ENCODE assay signal across 9 mouse cellular contexts in genomic region chr2:32404663-32405062, GRCm38 (mm10). TPM values are rescaled to one million over a fixed set of nuclear protein-coding genes. Genes with fewer than 3 reads are reported as not detected.
DNase-seq lines count a peak whose midpoint lies in the region; ATAC-seq and TF ChIP-seq lines count a peak whose summit lies in the region.
"Had no signal": no experiment of that assay in that cellular context is flagged by ENCODE, and none has a peak within 500 bp of the region (broad histone marks: within the 10 kb centered on the region; RNA-seq: fewer than 3 reads in every experiment).

No protein-coding gene starts in this region.

- ATAC-seq in limb, embryonic 14.5 days (ENCODE audit: low FRiP score, low read depth) = no peak

- H3K4me2 ChIP-seq in limb, embryonic 14.5 days (replicated peaks; ENCODE audit: low read depth, low read length, severe bottlenecking) = no peak overlapping the region
- H3K4me2 ChIP-seq: embryonic facial prominence, embryonic 12.5 days had no signal

- no peak overlapping the region for H3K27ac ChIP-seq in kidney, adult 2 months (ENCODE audit: insufficient read depth, low read depth, low read length)
- no peak overlapping the region for H3K27ac ChIP-seq in limb, embryonic 14.5 days (replicated peaks; ENCODE audit: low read depth, low read length)
- H3K27ac ChIP-seq: embryonic facial prominence, embryonic 12.5 days had no signal

- H3K27me3 ChIP-seq in kidney, adult 2 months (replicated peaks; ENCODE audit: control insufficient read depth, insufficient read depth, low read length) = no peaks in the 10 kb centered on the region
- no peaks in the 10 kb centered on the region for H3K27me3 ChIP-seq in limb, embryonic 14.5 days (ENCODE audit: control insufficient read depth, insufficient read depth, low read length)
- H3K27me3 ChIP-seq: embryonic facial prominence, embryonic 12.5 days had no signal

- no peaks in the 10 kb centered on the region for H3K9me3 ChIP-seq in limb, embryonic 14.5 days (ENCODE audit: control insufficient read depth, low read length)
- H3K9me3 ChIP-seq: embryonic facial prominence, embryonic 12.5 days had no signal

- peak; percentile 100 for TF ChIP-seq CTCF in kidney, adult 2 months (conservative IDR thresholded peaks at IDR 0.05; ENCODE audit: insufficient read depth, insufficient read length, low read depth, low read length)

- TF ChIP-seq POLR2A in kidney, adult 2 months (IDR thresholded peaks at IDR 0.05; ENCODE audit: low read depth, low read length) = no peak
- TF ChIP-seq POLR2A in limb, embryonic 14.5 days (IDR thresholded peaks at IDR 0.05; ENCODE audit: borderline replicate concordance, extremely low read depth, insufficient read depth, insufficient read length) = no peak

- intact Hi-C loops in gastrocnemius, postnatal 14 days (cut with DNase I; ENCODE audit: low total_unique reads) = no loop called here

- H3K4me1 ChIP-seq in kidney, adult 2 months (ENCODE audit: control insufficient read depth, insufficient read depth, low read length) = peaks cover 23% of the 10 kb centered on the region
- H3K4me1 ChIP-seq in limb, embryonic 14.5 days (ENCODE audit: control insufficient read depth, insufficient read depth, low read length) = peaks cover 13% of the 10 kb centered on the region

- no peak overlapping the region for H3K9ac ChIP-seq in limb, embryonic 14.5 days (ENCODE audit: low read depth, low read length, severe bottlenecking)

- peaks cover 1% of the 10 kb centered on the region; the same call in 1 of the 2 replicates for H3K36me3 ChIP-seq in kidney, adult 2 months (ENCODE audit: control insufficient read depth, insufficient read depth, low read length)
- peaks cover 34% of the 10 kb centered on the region for H3K36me3 ChIP-seq in limb, embryonic 14.5 days (ENCODE audit: control insufficient read depth, insufficient read depth, low read length)

- WGBS in kidney, adult 2 months = 20% methylated on average over 2 of the region's 2 CpGs
- WGBS in limb, embryonic 14.5 days = 34% methylated on average over 2 of the region's 2 CpGs

- peak; percentile 97 for DNase-seq in 416B (ENCODE audit: low read depth)
- peak; percentile 90 for DNase-seq in adrenal gland, adult 2 months
- DNase-seq in embryo, embryonic 10.5 days (ENCODE audit: low spot score) = peak; percentile 100
- DNase-seq in gastrocnemius, postnatal 14 days = peak; percentile 92
- DNase-seq in kidney, adult 2 months = peak; percentile 97
- DNase-seq in limb, embryonic 14.5 days (ENCODE audit: low spot score) = peak; percentile 97
- peak; percentile 92 to 95 for DNase-seq in natural killer cell, adult 2 months (ENCODE audit: low spot score in 2 of 2)
- DNase-seq in spleen, postnatal 4 days (ENCODE audit: low spot score in 2 of 2) = peak; percentile 93 to 99

- H3K4me3 ChIP-seq in kidney, adult 2 months (ENCODE audit: insufficient read depth, low read depth, low read length) = no peak overlapping the region
- no peak overlapping the region for H3K4me3 ChIP-seq in limb, embryonic 14.5 days (replicated peaks; ENCODE audit: low read length)
- H3K4me3 ChIP-seq: embryonic facial prominence, embryonic 12.5 days had no signal

RNA-seq across cellular contexts. Expression of gene Ptges2, which starts 9.0 kb away (rescaled TPM):
- total RNA-seq in adrenal gland, adult 2 months (2021) = 10 to 100 TPM; 55.3 to 69.6 TPM
- polyA plus RNA-seq in adrenal gland, adult 2 months (2012; rRNA removed) = 35.6 and 50.7 TPM in 2 replicates
- 10 to 100 TPM; 41.3 to 43.2 TPM for total RNA-seq in gastrocnemius, postnatal 14 days (2021)
- polyA plus RNA-seq in kidney, adult 2 months (2012; rRNA removed) = 69.7 and 80.6 TPM in 2 replicates
- 29.3 and 30.5 TPM in 2 replicates for polyA plus RNA-seq in limb, embryonic 14.5 days (2012; rRNA removed)
- 26.5 and 30.3 TPM in 2 replicates for polyA plus RNA-seq in limb, embryonic 14.5 days (2014; fragmentation: Nextera tagmentation; extraction: Ambion mirVana)

RNA-seq across cellular contexts. Expression of gene Lcn2, which starts 16.6 kb away (rescaled TPM):
- 1 to 10 TPM; 2.2 to 2.8 TPM for total RNA-seq in adrenal gland, adult 2 months (2021)
- 0.45 and 2.1 TPM in 2 replicates for polyA plus RNA-seq in adrenal gland, adult 2 months (2012; rRNA removed)
- 1 to 10 TPM; 2.6 to 4.7 TPM for total RNA-seq in gastrocnemius, postnatal 14 days (2021)
- 8.0 and 9.4 TPM in 2 replicates for polyA plus RNA-seq in kidney, adult 2 months (2012; rRNA removed)
- 1.3 and 2.4 TPM in 2 replicates for polyA plus RNA-seq in limb, embryonic 14.5 days (2012; rRNA removed)
- polyA plus RNA-seq in limb, embryonic 14.5 days (2014; fragmentation: Nextera tagmentation; extraction: Ambion mirVana) = 0.97 and 2.8 TPM in 2 replicates

RNA-seq across cellular contexts. Expression of gene 1110008P14Rik, which starts 22.9 kb away (rescaled TPM):
- total RNA-seq in adrenal gland, adult 2 months (2021) = 100 to 1,000 TPM; 152 to 167 TPM
- 1,060 and 1,061 TPM in 2 replicates for polyA plus RNA-seq in adrenal gland, adult 2 months (2012; rRNA removed)
- 10 to 100 TPM; 44.1 to 49.3 TPM for total RNA-seq in gastrocnemius, postnatal 14 days (2021)
- polyA plus RNA-seq in kidney, adult 2 months (2012; rRNA removed) = 182 and 215 TPM in 2 replicates
- polyA plus RNA-seq in limb, embryonic 14.5 days (2012; rRNA removed) = 51.3 and 76.1 TPM in 2 replicates
- 55.3 and 66.9 TPM in 2 replicates for polyA plus RNA-seq in limb, embryonic 14.5 days (2014; fragmentation: Nextera tagmentation; extraction: Ambion mirVana)

RNA-seq across cellular contexts. Expression of gene Naif1, which starts 45.6 kb away (rescaled TPM):
- 1 to 10 TPM; 5.1 to 5.9 TPM for total RNA-seq in adrenal gland, adult 2 months (2021)
- 6.1 and 6.6 TPM in 2 replicates for polyA plus RNA-seq in adrenal gland, adult 2 months (2012; rRNA removed)
- 1 to 10 TPM; 2.4 to 3.1 TPM for total RNA-seq in gastrocnemius, postnatal 14 days (2021)
- 4.8 and 5.2 TPM in 2 replicates for polyA plus RNA-seq in kidney, adult 2 months (2012; rRNA removed)
- 4.5 and 5.1 TPM in 2 replicates for polyA plus RNA-seq in limb, embryonic 14.5 days (2012; rRNA removed)
- 4.2 and 5.4 TPM in 2 replicates for polyA plus RNA-seq in limb, embryonic 14.5 days (2014; fragmentation: Nextera tagmentation; extraction: Ambion mirVana)

RNA-seq across cellular contexts. Expression of gene Slc25a25, which starts 46.6 kb away (rescaled TPM):
- 10 to 100 TPM; 34.0 to 79.5 TPM for total RNA-seq in adrenal gland, adult 2 months (2021)
- polyA plus RNA-seq in adrenal gland, adult 2 months (2012; rRNA removed) = 35.2 and 36.8 TPM in 2 replicates
- 10 to 100 TPM; 18.1 to 47.8 TPM for total RNA-seq in gastrocnemius, postnatal 14 days (2021)
- 25.3 and 30.6 TPM in 2 replicates for polyA plus RNA-seq in kidney, adult 2 months (2012; rRNA removed)
- 17.4 and 19.2 TPM in 2 replicates for polyA plus RNA-seq in limb, embryonic 14.5 days (2012; rRNA removed)
- 12.7 and 15.1 TPM in 2 replicates for polyA plus RNA-seq in limb, embryonic 14.5 days (2014; fragmentation: Nextera tagmentation; extraction: Ambion mirVana)
